ENCODE assay signal across 11 mouse cellular contexts in the genomic region with DNA sequence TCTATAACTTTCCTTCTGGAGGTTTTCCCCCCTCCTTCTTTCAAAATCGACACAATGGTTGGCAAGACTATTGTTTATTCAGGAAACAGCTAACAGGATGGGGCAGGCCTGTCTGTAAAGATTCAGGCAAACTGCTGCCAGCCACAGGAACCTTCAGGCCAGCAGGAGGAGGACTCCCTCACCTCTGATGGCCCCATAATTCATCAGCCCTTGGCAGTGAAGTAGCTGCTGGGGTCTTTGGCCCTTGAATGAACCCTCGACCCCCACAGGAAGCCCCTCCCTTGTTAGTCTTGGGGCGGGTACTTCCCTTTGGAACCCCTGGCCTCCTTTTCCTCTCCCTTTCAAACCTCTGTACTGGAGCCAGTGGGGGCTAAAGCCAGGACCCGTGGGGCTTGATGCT. TPM values are rescaled to one million over a fixed set of nuclear protein-coding genes. Genes with fewer than 3 reads are reported as not detected.
A peak's percentile ranks its signal among the peaks of the same experiment; 100 is the strongest.
DNase-seq lines count a peak whose midpoint lies in the region; ATAC-seq and TF ChIP-seq lines count a peak whose summit lies in the region.
"Had no signal": no experiment of that assay in that cellular context is flagged by ENCODE, and none has a peak within 500 bp of the region (broad histone marks: within the 10 kb centered on the region; RNA-seq: fewer than 3 reads in every experiment).

No protein-coding gene starts in this region.

- peak; percentile 63; the same call in 1 of the 2 replicates for ATAC-seq in limb, embryonic 15.5 days (ENCODE audit: insufficient number of reproducible peaks, low FRiP score, low TSS enrichment, low read depth)
- ATAC-seq in stomach, postnatal 0 days (ENCODE audit: low FRiP score, low TSS enrichment), result peak; percentile 24; the same call in 1 of the 2 replicates
- ATAC-seq in midbrain, embryonic 14.5 days (ENCODE audit: low FRiP score, low TSS enrichment), result no peak

- peak; percentile 38 for TF ChIP-seq CTCF in stomach, postnatal 0 days (IDR thresholded peaks at IDR 0.05; ENCODE audit: low read depth)

- peak; percentile 15 for DNase-seq in ovary, postnatal 10 days (ENCODE audit: low spot score)
- DNase-seq in ovary, postnatal 36 days (ENCODE audit: low spot score), result no peak
- DNase-seq in heart, postnatal 14 days, result peak; percentile 50 to 58
- no peak for DNase-seq in stomach, postnatal 0 days (ENCODE audit: low spot score)
- no peak for DNase-seq in cerebellum, adult 9-11 months
- DNase-seq in cerebellum, postnatal 14 days, result no peak
- DNase-seq in midbrain, embryonic 14.5 days, result no peak

- 10% methylated on average over 4 of the region's 4 CpGs for WGBS in limb, embryonic 15.5 days
- 5% methylated on average over 4 of the region's 4 CpGs for WGBS in stomach, postnatal 0 days
- 54% methylated on average over 4 of the region's 4 CpGs for WGBS in midbrain, embryonic 14.5 days

- H3K27me3 ChIP-seq in limb, embryonic 15.5 days, result no peaks in the 10 kb centered on the region
- H3K27me3 ChIP-seq in stomach, postnatal 0 days (ENCODE audit: control insufficient read depth, insufficient read depth, low read length), result no peaks in the 10 kb centered on the region
- H3K27me3 ChIP-seq in midbrain, embryonic 14.5 days (ENCODE audit: control insufficient read depth, insufficient read depth, low read length), result no peaks in the 10 kb centered on the region
- H3K27me3 ChIP-seq: embryonic facial prominence, embryonic 12.5 days had no signal

- no peak overlapping the region for H3K9ac ChIP-seq in limb, embryonic 15.5 days
- no peak overlapping the region for H3K9ac ChIP-seq in stomach, postnatal 0 days (ENCODE audit: low read length)
- H3K9ac ChIP-seq in midbrain, embryonic 14.5 days (replicated peaks; ENCODE audit: low read length), result no peak overlapping the region
- H3K9ac ChIP-seq: embryonic facial prominence, embryonic 12.5 days had no signal

- TF ChIP-seq EP300 in stomach, postnatal 0 days (optimal IDR thresholded peaks at IDR 0.05), result no peak

- intact Hi-C loops in heart, postnatal 14 days (cut with DNase I), result no loop called here

- no peak overlapping the region for H3K4me2 ChIP-seq in limb, embryonic 15.5 days
- 0 out of 2 replicates have a peak overlapping the region, but pooled peaks have one; percentile 5 for H3K4me2 ChIP-seq in stomach, postnatal 0 days (replicated peaks; ENCODE audit: low read depth)
- no peak overlapping the region for H3K4me2 ChIP-seq in midbrain, embryonic 14.5 days (ENCODE audit: low read length)
- H3K4me2 ChIP-seq: embryonic facial prominence, embryonic 12.5 days had no signal

- H3K36me3 ChIP-seq in limb, embryonic 15.5 days, result no peaks in the 10 kb centered on the region
- no peaks in the 10 kb centered on the region for H3K36me3 ChIP-seq in stomach, postnatal 0 days (ENCODE audit: control insufficient read depth, insufficient read depth, low read length)
- H3K36me3 ChIP-seq in midbrain, embryonic 14.5 days (ENCODE audit: control insufficient read depth, insufficient read depth, low read length), result no peaks in the 10 kb centered on the region
- H3K36me3 ChIP-seq: embryonic facial prominence, embryonic 12.5 days had no signal

- H3K4me3 ChIP-seq in limb, embryonic 15.5 days, result no peak overlapping the region
- no peak overlapping the region for H3K4me3 ChIP-seq in stomach, postnatal 0 days (ENCODE audit: low read depth, low read length)
- no peak overlapping the region for H3K4me3 ChIP-seq in midbrain, embryonic 14.5 days (replicated peaks; ENCODE audit: low read depth, low read length)
- H3K4me3 ChIP-seq: embryonic facial prominence, embryonic 12.5 days had no signal

- no peaks in the 10 kb centered on the region for H3K9me3 ChIP-seq in limb, embryonic 15.5 days
- H3K9me3 ChIP-seq in stomach, postnatal 0 days (ENCODE audit: control insufficient read depth, low read length), result no peaks in the 10 kb centered on the region
- no peaks in the 10 kb centered on the region for H3K9me3 ChIP-seq in midbrain, embryonic 14.5 days (ENCODE audit: control insufficient read depth, low read length)
- H3K9me3 ChIP-seq: embryonic facial prominence, embryonic 12.5 days had no signal

- peak overlapping the region; percentile 47; the same call in 1 of the 2 replicates for H3K27ac ChIP-seq in limb, embryonic 15.5 days
- H3K27ac ChIP-seq in stomach, postnatal 0 days (replicated peaks), result no peak overlapping the region
- no peak overlapping the region for H3K27ac ChIP-seq in midbrain, embryonic 14.5 days (replicated peaks; ENCODE audit: low read depth, low read length)
- H3K27ac ChIP-seq: embryonic facial prominence, embryonic 12.5 days had no signal

- peaks cover 6% of the 10 kb centered on the region for H3K4me1 ChIP-seq in limb, embryonic 15.5 days
- H3K4me1 ChIP-seq in stomach, postnatal 0 days (replicated peaks; ENCODE audit: control insufficient read depth, insufficient read depth), result peaks cover 9% of the 10 kb centered on the region; the same call in 1 of the 2 replicates
- no peaks in the 10 kb centered on the region for H3K4me1 ChIP-seq in midbrain, embryonic 14.5 days (ENCODE audit: control insufficient read depth, insufficient read depth, low read length)
- H3K4me1 ChIP-seq: embryonic facial prominence, embryonic 12.5 days had no signal

RNA-seq across cellular contexts. Expression of a gene that starts 8.4 kb away (rescaled TPM):
- under 1 TPM; 0.80 to 0.84 TPM for total RNA-seq in heart, postnatal 14 days (2021)
- polyA plus RNA-seq in limb, embryonic 15.5 days (2015; fragmentation: Nextera tagmentation; extraction: Ambion mirVana), result 2.9 and 3.3 TPM in 2 replicates
- polyA plus RNA-seq in stomach, postnatal 0 days (2015; fragmentation: Nextera tagmentation; extraction: Ambion mirVana), result 1.7 and 1.9 TPM in 2 replicates
- polyA plus RNA-seq in midbrain, embryonic 14.5 days (2014; fragmentation: Nextera tagmentation; extraction: Ambion mirVana), result 0.16 TPM in 1 of 2 replicates, not detected in the other
- total RNA-seq: ES-E14 had no signal
- polyA plus RNA-seq: embryonic facial prominence, embryonic 12.5 days; liver, embryonic 16.5 days had no signal

RNA-seq across cellular contexts. Expression of a gene that starts 31.0 kb away (rescaled TPM):
- 10 to 100 TPM; 46.0 to 47.1 TPM for total RNA-seq in heart, postnatal 14 days (2021)
- polyA plus RNA-seq in limb, embryonic 15.5 days (2015; fragmentation: Nextera tagmentation; extraction: Ambion mirVana), result 218 and 230 TPM in 2 replicates
- polyA plus RNA-seq in stomach, postnatal 0 days (2015; fragmentation: Nextera tagmentation; extraction: Ambion mirVana), result 118 TPM in 2 replicates
- 113 and 136 TPM in 2 replicates for polyA plus RNA-seq in midbrain, embryonic 14.5 days (2014; fragmentation: Nextera tagmentation; extraction: Ambion mirVana)

RNA-seq across cellular contexts. Expression of a gene that starts 46.8 kb away (rescaled TPM):
- 10 to 100 TPM; 51.4 to 58.7 TPM for total RNA-seq in heart, postnatal 14 days (2021)
- 9.6 and 11.3 TPM in 2 replicates for polyA plus RNA-seq in limb, embryonic 15.5 days (2015; fragmentation: Nextera tagmentation; extraction: Ambion mirVana)
- polyA plus RNA-seq in stomach, postnatal 0 days (2015; fragmentation: Nextera tagmentation; extraction: Ambion mirVana), result 15.9 and 16.1 TPM in 2 replicates
- polyA plus RNA-seq in midbrain, embryonic 14.5 days (2014; fragmentation: Nextera tagmentation; extraction: Ambion mirVana), result 8.6 and 11.8 TPM in 2 replicates

Comparison
In these comparisons a context has a peak if more than half of its experiments do, and no peak if none do; other contexts are left out.
1. DNase-seq: peak in ovary, postnatal 10 days (single experiment) and heart, postnatal 14 days (2 of 2); none in ovary, postnatal 36 days (single experiment), stomach, postnatal 0 days (single experiment), cerebellum, adult 9-11 months (single experiment), cerebellum, postnatal 14 days (0 of 2) and midbrain, embryonic 14.5 days (single experiment).